Mouse (Mus musculus): ENCODE measurements around the gene Edem3. TPM values are rescaled to one million over a fixed set of nuclear protein-coding genes. Genes with fewer than 3 reads are reported as not detected.

The Edem3 gene
- polyA plus RNA-seq, 1 experiment, result 0.64 TPM

- TF ChIP-seq GATA1 (IDR thresholded peaks at IDR 0.05; ENCODE audit: borderline replicate concordance, low read length) (no peak), FLI1 (IDR thresholded peaks at IDR 0.05; ENCODE audit: low read length) (no peak)
- no peaks in the 10 kb centered on the region for H3K27me3 ChIP-seq (replicated peaks)
- no peaks in the 10 kb centered on the region for H3K36me3 ChIP-seq (replicated peaks; ENCODE audit: low read length)
- H3K4me3 ChIP-seq (replicated peaks), result no peak overlapping the region
- H3K9me3 ChIP-seq, result peaks cover 19% of the 10 kb centered on the region
- peaks cover 3% of the 10 kb centered on the region; the same call in 1 of the 2 replicates for H3K4me1 ChIP-seq
Measured at GRCm38 (mm10) chr1:151851976-151852375, 96.8 kb downstream of the Edem3 start.

DNA sequence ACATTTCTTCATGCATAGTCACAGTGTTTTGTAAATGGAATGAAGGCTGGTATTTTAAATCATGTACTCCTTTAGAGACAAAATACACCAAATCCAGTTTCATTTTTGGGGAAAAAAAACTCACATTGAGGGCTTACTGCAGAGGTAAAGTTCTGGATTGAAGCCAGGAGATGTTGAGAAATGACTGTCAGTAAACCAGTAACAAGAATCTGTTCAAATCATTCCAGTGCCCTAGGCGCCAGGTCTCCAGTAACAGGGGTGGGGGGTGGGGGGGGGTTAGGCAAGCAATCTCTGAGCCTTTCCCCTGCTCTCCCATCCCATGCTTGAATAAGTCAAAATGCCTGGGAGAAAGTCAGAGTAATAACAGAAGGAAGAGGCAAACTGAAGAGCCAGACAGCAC is 100.4 kb downstream of the Edem3 start:
- peaks cover 2% of the 10 kb centered on the region for H3K27me3 ChIP-seq (replicated peaks)
- H3K4me1 ChIP-seq, result peaks cover 9% of the 10 kb centered on the region; the same call in 1 of the 2 replicates
- no peaks in the 10 kb centered on the region for H3K9me3 ChIP-seq
- no peaks in the 10 kb centered on the region for H3K36me3 ChIP-seq (replicated peaks; ENCODE audit: low read length)
- no peak overlapping the region for H3K4me3 ChIP-seq (replicated peaks)
- no peak for TF ChIP-seq GATA1 (IDR thresholded peaks at IDR 0.05; ENCODE audit: borderline replicate concordance, low read length)
- TF ChIP-seq FLI1 (IDR thresholded peaks at IDR 0.05; ENCODE audit: low read length), result no peak

GRCm38 (mm10) chr1:151858474-151858873 is 103.3 kb downstream of the Edem3 start:
- H3K9me3 ChIP-seq, result no peaks in the 10 kb centered on the region
- no peaks in the 10 kb centered on the region for H3K36me3 ChIP-seq (replicated peaks; ENCODE audit: low read length)
- H3K4me3 ChIP-seq (replicated peaks), result no peak overlapping the region
- peaks cover 9% of the 10 kb centered on the region; the same call in 1 of the 2 replicates for H3K4me1 ChIP-seq
- peaks cover 6% of the 10 kb centered on the region for H3K27me3 ChIP-seq (replicated peaks)
- TF ChIP-seq FLI1 (IDR thresholded peaks at IDR 0.05; ENCODE audit: low read length) (no peak), GATA1 (IDR thresholded peaks at IDR 0.05; ENCODE audit: borderline replicate concordance, low read length) (no peak)

DNA sequence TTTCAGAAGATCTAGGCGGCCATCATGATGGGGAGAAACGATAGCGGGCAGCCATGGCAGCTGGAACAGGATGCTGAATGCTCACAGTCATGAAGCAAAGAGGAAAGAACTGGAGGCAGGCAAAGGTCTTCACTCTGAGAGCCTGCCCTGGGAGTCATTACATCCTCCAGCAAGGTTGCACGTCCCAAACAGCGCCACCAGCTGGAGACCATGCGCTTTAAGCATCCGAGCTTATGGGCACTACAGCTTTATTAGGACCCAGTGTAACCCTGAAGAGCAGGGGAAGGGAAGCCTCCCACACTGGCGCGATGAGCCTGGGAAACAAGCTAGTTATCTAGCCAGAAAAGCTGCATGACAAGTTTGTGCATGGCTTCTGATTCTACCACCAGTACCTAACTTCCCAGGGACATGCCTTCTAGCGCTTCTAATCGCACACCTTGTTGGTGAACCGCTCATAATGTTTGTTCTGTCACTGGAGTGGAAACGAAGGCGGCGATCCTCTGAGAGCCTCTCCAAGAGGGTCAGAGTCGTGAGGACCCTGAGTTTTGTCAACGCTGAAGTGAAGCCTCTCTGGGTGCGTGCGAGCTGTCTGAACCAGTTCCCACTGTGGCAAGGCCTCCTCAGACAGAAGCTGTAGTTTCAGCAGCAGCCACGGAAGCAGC is 106.3 kb downstream of the Edem3 start:
- no peak for TF ChIP-seq FLI1 (IDR thresholded peaks at IDR 0.05; ENCODE audit: low read length)
- no peak for TF ChIP-seq GATA1 (IDR thresholded peaks at IDR 0.05; ENCODE audit: borderline replicate concordance, low read length)
- H3K9me3 ChIP-seq, result no peaks in the 10 kb centered on the region
- no peak overlapping the region for H3K4me3 ChIP-seq (replicated peaks)
- H3K4me1 ChIP-seq, result peaks cover 12% of the 10 kb centered on the region; the same call in 1 of the 2 replicates
- peaks cover 11% of the 10 kb centered on the region for H3K27me3 ChIP-seq (replicated peaks)
- H3K36me3 ChIP-seq (replicated peaks; ENCODE audit: low read length), result no peaks in the 10 kb centered on the region

DNA sequence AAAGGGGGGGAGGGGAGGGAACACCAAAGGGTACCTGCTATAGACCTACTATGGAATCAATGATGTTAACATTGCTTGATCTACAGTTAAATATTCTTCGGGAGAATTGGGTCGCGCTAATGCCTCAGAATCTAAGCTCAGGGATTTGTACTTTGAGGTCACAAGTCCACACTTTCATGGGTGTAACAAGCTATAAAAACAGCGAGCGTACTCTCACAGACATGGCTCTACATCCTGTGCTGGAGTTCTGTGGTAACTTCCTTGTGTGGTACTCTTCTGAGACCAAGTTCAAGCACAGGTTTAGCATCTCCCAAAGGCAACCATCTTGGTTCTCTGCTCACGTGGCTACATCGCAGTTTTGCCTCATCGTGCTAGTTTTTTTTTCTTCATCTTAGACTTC is 106.9 kb downstream of the Edem3 start:
- Histone ChIP-seq H3K27me3 (replicated peaks) (peaks cover 11% of the 10 kb centered on the region), H3K4me3 (replicated peaks) (no peak overlapping the region), H3K36me3 (replicated peaks; ENCODE audit: low read length) (no peaks in the 10 kb centered on the region), H3K4me1 (peaks cover 9% of the 10 kb centered on the region; the same call in 1 of the 2 replicates), H3K9me3 (no peaks in the 10 kb centered on the region)
- TF ChIP-seq GATA1 (IDR thresholded peaks at IDR 0.05; ENCODE audit: borderline replicate concordance, low read length), result no peak
- no peak for TF ChIP-seq FLI1 (IDR thresholded peaks at IDR 0.05; ENCODE audit: low read length)

- H3K9me3 ChIP-seq, result no peaks in the 10 kb centered on the region
- H3K4me3 ChIP-seq (replicated peaks), result no peak overlapping the region
- TF ChIP-seq FLI1 (IDR thresholded peaks at IDR 0.05; ENCODE audit: low read length), result no peak
- TF ChIP-seq GATA1 (IDR thresholded peaks at IDR 0.05; ENCODE audit: borderline replicate concordance, low read length), result no peak
- H3K4me1 ChIP-seq, result peaks cover 3% of the 10 kb centered on the region; the same call in 1 of the 2 replicates
- peaks cover 11% of the 10 kb centered on the region for H3K27me3 ChIP-seq (replicated peaks)
- H3K36me3 ChIP-seq (replicated peaks; ENCODE audit: low read length), result no peaks in the 10 kb centered on the region
Measured at GRCm38 (mm10) chr1:151863135-151863796, 108.1 kb downstream of the Edem3 start.

DNA sequence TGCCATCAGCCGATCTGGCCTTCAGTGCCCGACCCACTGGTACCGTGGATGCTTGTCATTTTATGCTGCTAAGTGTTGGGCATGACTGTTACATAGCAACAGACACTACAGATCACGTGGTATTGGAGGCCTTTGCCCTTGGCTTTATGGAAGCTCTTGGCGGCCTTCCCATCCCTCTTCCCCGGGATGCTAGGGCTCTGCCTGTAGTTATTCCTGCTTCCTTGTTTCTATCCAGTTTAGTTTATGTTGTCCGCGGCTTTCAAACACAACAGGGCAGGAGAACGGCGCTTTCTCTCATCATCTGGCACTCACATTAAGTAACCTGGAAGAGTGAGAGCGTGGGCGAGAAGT is 108.6 kb downstream of the Edem3 start:
- no peak for TF ChIP-seq GATA1 (IDR thresholded peaks at IDR 0.05; ENCODE audit: borderline replicate concordance, low read length)
- TF ChIP-seq FLI1 (IDR thresholded peaks at IDR 0.05; ENCODE audit: low read length), result no peak
- no peak overlapping the region for H3K4me3 ChIP-seq (replicated peaks)

GRCm38 (mm10) chr1:151864326-151864725 is 109.2 kb downstream of the Edem3 start:
- TF ChIP-seq FLI1 (IDR thresholded peaks at IDR 0.05; ENCODE audit: low read length), result no peak
- TF ChIP-seq GATA1 (IDR thresholded peaks at IDR 0.05; ENCODE audit: borderline replicate concordance, low read length), result no peak
- peaks cover 11% of the 10 kb centered on the region for H3K27me3 ChIP-seq (replicated peaks)
- H3K36me3 ChIP-seq (replicated peaks; ENCODE audit: low read length), result no peaks in the 10 kb centered on the region
- H3K4me3 ChIP-seq (replicated peaks), result no peak overlapping the region
- no peaks in the 10 kb centered on the region for H3K9me3 ChIP-seq
- H3K4me1 ChIP-seq, result peaks cover 3% of the 10 kb centered on the region; the same call in 1 of the 2 replicates

More for the DNA sequence above, 108.6 kb downstream of the Edem3 start:
- Histone ChIP-seq H3K9me3 (no peaks in the 10 kb centered on the region), H3K36me3 (replicated peaks; ENCODE audit: low read length) (no peaks in the 10 kb centered on the region), H3K27me3 (replicated peaks) (peaks cover 11% of the 10 kb centered on the region), H3K4me1 (peaks cover 3% of the 10 kb centered on the region; the same call in 1 of the 2 replicates)

Other genes starting within 250 kb of the Edem3 start
- gene Fam129a, start 184.2 kb upstream of the Edem3 start, polyA plus RNA-seq (2012; ENCODE audit: insufficient read depth, low replicate concordance), result 0.41 and 1.0 TPM in 2 replicates